Mouse (Mus musculus): ENCODE measurements around the gene Epha8.

Gene Epha8

GRCm38 (mm10) chr4:136960068-136960467, 3.5 kb upstream of the Epha8 start:
- no peak for DNase-seq (ENCODE audit: low spot score in 2 of 2)

GRCm38 (mm10) chr4:136954562-136954961, 2.1 kb downstream of the Epha8 start:
- no peak for DNase-seq (ENCODE audit: low spot score in 2 of 2)

GRCm38 (mm10) chr4:136949266-136949989, 7.2 kb downstream of the Epha8 start:
- DNase-seq (ENCODE audit: low spot score in 2 of 2): no peak

- no peak for DNase-seq (ENCODE audit: low spot score in 2 of 2)
Observed at GRCm38 (mm10) chr4:136945397-136945796, 11.2 kb downstream of the Epha8 start.

- no peak for DNase-seq (ENCODE audit: low spot score in 2 of 2)
Observed at GRCm38 (mm10) chr4:136944558-136945350, 11.9 kb downstream of the Epha8 start.

- DNase-seq (ENCODE audit: low spot score in 2 of 2): no peak
Observed at GRCm38 (mm10) chr4:136943175-136943574, 13.4 kb downstream of the Epha8 start.

GRCm38 (mm10) chr4:136942761-136943160, 13.9 kb downstream of the Epha8 start:
- DNase-seq (ENCODE audit: low spot score in 2 of 2): no peak

- DNase-seq (ENCODE audit: low spot score in 2 of 2): no peak
Observed at GRCm38 (mm10) chr4:136937935-136938334, 18.7 kb downstream of the Epha8 start.

- no peak for DNase-seq (ENCODE audit: low spot score in 2 of 2)
Observed at GRCm38 (mm10) chr4:136937344-136937743, 19.3 kb downstream of the Epha8 start.

GRCm38 (mm10) chr4:136934746-136935613, 21.6 kb downstream of the Epha8 start:
- no peak for DNase-seq (ENCODE audit: low spot score in 2 of 2)

- no peak for DNase-seq (ENCODE audit: low spot score in 2 of 2)
Observed at GRCm38 (mm10) chr4:136930474-136930873, 26.1 kb downstream of the Epha8 start.

- DNase-seq (ENCODE audit: low spot score in 2 of 2): no peak
Observed at GRCm38 (mm10) chr4:136928928-136929327, 27.7 kb downstream of the Epha8 start.

GRCm38 (mm10) chr4:136925804-136926203, 30.8 kb downstream of the Epha8 start:
- no peak for DNase-seq (ENCODE audit: low spot score in 2 of 2)

- peak; percentile 44 to 76 for DNase-seq (ENCODE audit: low spot score in 2 of 2)
Observed at GRCm38 (mm10) chr4:136924529-136924928, 32.1 kb downstream of the Epha8 start.

- no peak for DNase-seq (ENCODE audit: low spot score in 2 of 2)
Observed at GRCm38 (mm10) chr4:136919526-136919925, 37.1 kb downstream of the Epha8 start.

- no peak for DNase-seq (ENCODE audit: low spot score in 2 of 2)
Observed at GRCm38 (mm10) chr4:136918834-136919233, 37.8 kb downstream of the Epha8 start.

- DNase-seq (ENCODE audit: low spot score in 2 of 2): no peak
Observed at GRCm38 (mm10) chr4:136917165-136917524, 39.5 kb downstream of the Epha8 start.

- DNase-seq (ENCODE audit: low spot score in 2 of 2): no peak
Observed at GRCm38 (mm10) chr4:136916359-136917164, 40.1 kb downstream of the Epha8 start.

GRCm38 (mm10) chr4:136912841-136913240, 43.8 kb downstream of the Epha8 start:
- no peak for DNase-seq (ENCODE audit: low spot score in 2 of 2)

- DNase-seq (ENCODE audit: low spot score in 2 of 2): no peak
Observed at GRCm38 (mm10) chr4:136911804-136912203, 44.8 kb downstream of the Epha8 start.

GRCm38 (mm10) chr4:136911211-136911646, 45.4 kb downstream of the Epha8 start:
- DNase-seq (ENCODE audit: low spot score in 2 of 2): no peak
